Mouse (Mus musculus) cerebellum, postnatal 10 days (tissue): ENCODE measurements at regions not wholly inside any gene's neighbourhood (a gene's known extent, or its start where the extent isn't known, plus 50 kb on each side); places are given as distances from the start of the nearest gene placed in this dataset.
A peak's percentile ranks its signal among the peaks of the same experiment; 100 is the strongest.

ENCODE experiments used
- DNase-seq, 2 experiments: peaks; one replicate each; pipeline ENCODE4 v3.0.0; 2021; ENCODE audit warnings: mixed read lengths in 2 of 2

- DNase-seq = no peak
Observed at GRCm38 (mm10) chr8:116375758-116376157, 129.0 kb upstream of the Dynlrb2 start.

- DNase-seq = peak; percentile 47 to 51
Observed at GRCm38 (mm10) chr8:116373063-116373462, 131.7 kb upstream of the Dynlrb2 start.

GRCm38 (mm10) chr8:116372574-116372973 is 132.2 kb upstream of the Dynlrb2 start:
- DNase-seq = peak; percentile 90 to 92

- DNase-seq = no peak
Observed at GRCm38 (mm10) chr8:116372056-116372455, 132.7 kb upstream of the Dynlrb2 start.

GRCm38 (mm10) chr8:116367491-116367890 is 137.3 kb upstream of the Dynlrb2 start:
- DNase-seq = no peak

GRCm38 (mm10) chr8:116366706-116367105 is 138.1 kb upstream of the Dynlrb2 start:
- no peak for DNase-seq

GRCm38 (mm10) chr8:116364751-116365150 is 140.0 kb upstream of the Dynlrb2 start:
- no peak for DNase-seq

GRCm38 (mm10) chr8:116364172-116364571 is 140.6 kb upstream of the Dynlrb2 start:
- DNase-seq = peak; percentile 51 to 55

GRCm38 (mm10) chr8:116362351-116362750 is 142.4 kb upstream of the Dynlrb2 start:
- peak in 1 of 2 experiments; percentile 28 for DNase-seq

GRCm38 (mm10) chr8:116359761-116360160 is 145.0 kb upstream of the Dynlrb2 start:
- DNase-seq = no peak

- no peak for DNase-seq
Observed at GRCm38 (mm10) chr8:116354756-116355155, 150.0 kb upstream of the Dynlrb2 start.

- DNase-seq = no peak
Observed at GRCm38 (mm10) chr8:116353911-116354310, 150.9 kb upstream of the Dynlrb2 start.

GRCm38 (mm10) chr8:116352635-116353034 is 152.1 kb upstream of the Dynlrb2 start:
- no peak for DNase-seq

- no peak for DNase-seq
Observed at GRCm38 (mm10) chr8:116348971-116349370, 155.8 kb upstream of the Dynlrb2 start.

GRCm38 (mm10) chr8:116346990-116347389 is 157.8 kb upstream of the Dynlrb2 start:
- no peak for DNase-seq

- no peak for DNase-seq
Observed at GRCm38 (mm10) chr8:116344590-116345222, 160.1 kb upstream of the Dynlrb2 start.

GRCm38 (mm10) chr8:116343534-116343933 is 161.2 kb upstream of the Dynlrb2 start:
- no peak for DNase-seq

- peak; percentile 32 to 34 for DNase-seq
Observed at GRCm38 (mm10) chr8:116334772-116335171, 170.0 kb upstream of the Dynlrb2 start.

GRCm38 (mm10) chr8:116334101-116334500 is 170.7 kb upstream of the Dynlrb2 start:
- DNase-seq = peak; percentile 9 to 10

- no peak for DNase-seq
Observed at GRCm38 (mm10) chr8:116320014-116320680, 184.6 kb upstream of the Dynlrb2 start.

- no peak for DNase-seq
Observed at GRCm38 (mm10) chr8:116315410-116315809, 189.4 kb upstream of the Dynlrb2 start.

- no peak for DNase-seq
Observed at GRCm38 (mm10) chr8:116314429-116315092, 190.2 kb upstream of the Dynlrb2 start.

GRCm38 (mm10) chr8:116298891-116299290 is 205.9 kb upstream of the Dynlrb2 start:
- DNase-seq = peak; percentile 45 to 55

- DNase-seq = no peak
Observed at GRCm38 (mm10) chr8:116290671-116291245, 214.0 kb upstream of the Dynlrb2 start.
